Mouse (Mus musculus): ENCODE data around the gene Efcab12.

The Efcab12 gene

GRCm38 (mm10) chr6:115838745-115839144 lies 533 bp upstream of the Efcab12 start:
- no peak for DNase-seq

GRCm38 (mm10) chr6:115833861-115834260 lies 4.4 kb downstream of the Efcab12 start:
- no peak for DNase-seq

DNA sequence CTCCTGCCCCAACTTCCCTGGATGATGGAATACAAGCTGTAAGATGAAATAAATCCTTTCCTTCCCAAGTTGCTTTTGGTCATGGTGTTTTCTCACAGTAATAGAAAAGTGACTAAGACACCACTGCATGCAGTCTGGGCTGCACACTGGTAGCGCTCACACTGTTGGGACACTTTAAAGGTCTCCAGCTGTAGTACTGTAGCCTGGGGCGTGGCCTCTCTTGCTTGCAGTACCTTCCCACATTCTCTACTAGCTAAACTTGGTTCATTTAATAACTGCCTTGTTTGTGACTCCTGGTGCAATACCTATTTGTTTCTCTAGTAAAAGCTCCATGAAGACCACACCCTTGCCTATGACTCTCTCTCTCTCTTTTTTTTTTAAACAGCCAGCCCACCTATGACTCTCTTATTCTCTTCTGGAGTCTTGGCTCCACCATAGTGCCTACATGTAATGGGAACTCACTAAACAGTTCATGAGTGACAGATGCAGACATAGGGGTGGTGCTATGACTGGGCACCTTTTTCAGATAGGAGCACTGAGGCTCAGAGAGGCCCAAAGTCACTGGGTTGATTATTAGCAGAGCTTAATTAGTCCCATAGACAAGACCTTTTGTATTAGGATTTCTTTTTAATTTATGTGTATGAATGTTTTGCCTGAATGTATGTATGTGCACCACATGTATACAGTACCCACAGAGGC lies 5.9 kb downstream of the Efcab12 start:
- no peak for DNase-seq

GRCm38 (mm10) chr6:115830779-115831601 lies 7.2 kb downstream of the Efcab12 start:
- DNase-seq: no peak

- DNase-seq: peak; percentile 65 to 82
Observed at GRCm38 (mm10) chr6:115823850-115824464, 14.3 kb downstream of the Efcab12 start.

DNA sequence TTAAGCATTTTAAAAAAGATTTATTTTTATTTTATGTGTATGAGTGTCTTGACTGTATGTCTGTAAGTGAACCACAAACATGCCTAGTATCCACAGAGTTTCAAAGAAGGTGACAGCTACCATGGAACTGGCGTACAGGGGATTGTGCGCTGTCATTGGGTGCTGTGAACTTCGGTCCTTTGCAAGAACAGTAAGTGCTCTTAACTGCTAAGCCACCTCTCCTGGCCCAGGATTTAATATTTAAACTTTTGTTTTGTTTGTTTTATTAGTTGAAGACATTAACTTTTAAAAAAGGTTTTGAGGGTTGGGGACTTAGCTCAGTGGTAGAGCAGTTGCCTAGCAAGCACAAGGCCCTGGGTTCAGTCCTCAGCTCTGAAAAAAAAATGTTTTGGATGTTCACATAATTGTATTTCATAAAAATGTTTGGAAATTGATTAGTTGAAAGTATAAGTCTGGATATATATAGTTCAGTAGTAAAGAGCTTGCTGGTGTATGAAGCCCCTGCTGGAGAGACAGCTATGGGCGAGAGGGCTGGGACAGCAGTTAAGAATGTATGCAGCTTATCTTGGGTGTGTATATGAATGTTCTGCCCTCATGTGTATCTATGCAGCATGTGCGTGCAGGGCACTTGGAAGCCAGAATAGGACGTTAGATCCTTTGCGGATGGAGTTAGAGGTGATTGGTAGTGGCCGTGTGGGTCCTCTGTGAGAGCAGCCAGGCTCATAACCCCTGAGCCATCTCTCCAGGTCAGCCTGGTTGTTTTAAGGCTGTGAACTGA lies 16.8 kb downstream of the Efcab12 start:
- peak in 1 of 2 experiments; percentile 39 for DNase-seq

DNA sequence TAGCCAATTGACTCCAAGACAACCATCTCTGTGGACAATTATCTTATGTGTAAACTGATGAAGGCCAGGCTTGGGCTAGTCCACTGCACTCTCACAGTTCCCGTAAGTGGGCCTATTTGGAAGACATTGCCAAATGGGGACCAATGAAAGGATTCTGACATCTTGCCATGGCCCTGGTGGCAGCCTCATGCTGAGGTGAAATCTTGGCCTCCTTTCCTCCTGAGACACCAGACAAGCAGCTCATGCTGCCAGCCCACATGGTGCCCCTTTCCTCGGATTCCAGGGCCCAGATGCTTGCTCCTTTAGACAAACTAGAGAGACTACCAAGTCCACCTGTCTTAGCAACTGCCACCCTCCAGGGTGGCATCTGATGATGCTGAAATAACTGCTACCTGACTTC lies 20.1 kb downstream of the Efcab12 start:
- no peak for DNase-seq

DNA sequence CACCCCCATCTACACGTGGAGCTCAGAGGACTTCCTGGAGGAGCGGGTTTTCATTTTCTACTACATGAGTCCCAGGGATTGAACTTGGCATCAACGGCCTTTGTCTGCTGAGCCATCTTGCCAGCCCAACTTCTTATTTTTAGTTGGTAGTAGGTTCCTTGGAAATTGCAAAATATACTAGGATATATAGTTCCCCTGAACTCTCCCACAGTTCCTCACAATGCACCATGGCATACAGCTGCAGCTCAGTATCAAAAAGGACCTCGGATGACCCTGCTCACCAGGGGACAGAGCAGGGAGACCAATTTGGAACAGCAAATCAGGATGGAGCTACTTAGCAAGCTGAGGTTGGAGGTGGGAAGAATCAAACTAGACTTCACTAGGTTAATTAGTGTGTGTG lies 23.2 kb downstream of the Efcab12 start:
- no peak for DNase-seq

DNA sequence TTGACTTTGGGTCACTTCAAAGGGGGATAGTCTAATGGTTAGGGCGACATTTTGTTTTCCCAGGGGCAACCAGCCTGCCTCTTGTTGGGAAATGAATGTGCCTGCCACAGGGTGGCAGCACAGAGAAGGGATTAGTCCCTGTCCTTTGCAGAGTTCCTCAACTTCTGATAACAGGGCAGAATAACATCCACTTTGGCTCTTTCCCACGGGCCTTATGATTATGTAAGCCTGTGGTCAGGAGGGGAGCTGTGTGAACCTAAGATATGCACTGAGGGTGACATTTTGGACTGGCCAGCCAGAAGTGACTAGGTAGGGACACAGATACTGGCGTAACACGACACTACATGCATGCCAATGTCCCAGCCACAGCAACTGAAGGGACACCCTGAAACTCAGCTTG lies 24.1 kb downstream of the Efcab12 start:
- DNase-seq: peak; percentile 68 to 86

DNA sequence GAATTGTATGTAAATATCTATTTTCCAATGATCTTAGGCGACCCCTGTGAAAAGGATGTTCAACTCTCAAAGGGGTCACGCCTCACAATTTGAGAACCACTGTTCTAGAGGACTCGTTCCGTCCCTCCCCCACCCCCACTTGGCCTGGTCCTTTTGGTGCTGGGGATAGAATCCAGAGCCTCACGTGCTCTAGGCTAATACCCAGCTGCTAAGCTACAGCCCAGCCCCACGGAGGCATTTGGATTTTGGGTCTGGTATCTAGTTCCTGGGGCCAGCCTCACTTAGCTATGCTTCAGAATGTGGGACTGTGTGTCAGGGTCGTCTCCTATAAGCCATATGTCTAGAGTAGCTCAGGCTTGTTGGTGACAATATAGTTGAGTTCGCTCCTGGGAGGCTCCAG lies 26.6 kb downstream of the Efcab12 start:
- DNase-seq: no peak

DNA sequence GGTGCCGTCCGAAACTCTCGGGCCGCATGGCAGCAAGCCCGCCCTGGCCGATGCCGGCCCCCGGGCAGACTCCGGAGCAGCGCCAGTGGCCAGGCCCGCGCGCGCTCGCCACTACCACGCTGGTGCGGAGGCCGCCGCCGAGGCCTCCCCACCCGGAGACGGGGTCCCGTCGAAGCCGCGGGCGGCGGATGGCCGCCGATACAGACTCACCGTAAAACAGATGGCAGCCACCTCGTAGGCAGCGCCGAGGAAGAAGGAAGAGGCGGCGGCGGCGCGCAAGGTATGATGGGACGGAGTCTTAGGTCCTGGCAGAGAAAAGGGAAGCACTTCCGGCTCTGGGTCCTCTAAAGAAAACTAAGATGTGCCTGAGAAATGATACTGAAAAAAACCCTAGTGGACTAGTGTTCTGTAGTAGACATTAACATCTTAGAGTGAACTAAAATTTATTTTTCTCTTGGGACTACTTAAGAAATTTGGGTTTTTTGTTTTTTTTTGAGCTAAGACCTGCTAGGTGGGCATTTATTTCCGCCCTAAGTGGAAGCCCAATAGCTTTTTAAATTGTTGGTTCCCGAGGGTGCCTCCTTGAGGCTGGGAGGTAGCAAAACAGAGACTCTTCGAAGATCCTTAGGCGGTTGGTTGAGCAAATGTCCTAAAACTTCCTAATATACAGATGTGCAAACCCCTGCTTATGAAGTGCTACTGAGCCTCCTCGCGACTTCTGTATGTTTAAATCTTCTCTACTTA lies 29.6 kb downstream of the Efcab12 start, which contains the start of gene Rpl32:
Gene Rpl32 (minus strand): TSS at position 260 of the 744 bp plus-strand sequence.
- peak; percentile 90 for DNase-seq

DNA sequence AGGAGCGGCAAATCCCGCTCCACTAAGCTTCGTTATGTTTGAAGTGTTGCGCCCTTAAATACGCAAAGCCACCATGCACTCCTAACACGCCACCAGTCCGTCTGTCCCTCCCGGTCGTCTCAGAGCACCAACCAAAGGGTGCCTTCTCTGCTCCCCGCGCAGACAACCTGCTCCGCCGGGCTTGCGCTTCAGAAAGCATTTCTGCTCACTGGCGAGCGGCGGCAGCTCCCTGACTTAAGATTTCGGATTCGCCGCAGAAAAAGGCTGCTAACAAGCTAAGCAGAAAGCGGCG lies 30.1 kb downstream of the Efcab12 start:
- peak in 1 of 2 experiments; percentile 12 for DNase-seq

DNA sequence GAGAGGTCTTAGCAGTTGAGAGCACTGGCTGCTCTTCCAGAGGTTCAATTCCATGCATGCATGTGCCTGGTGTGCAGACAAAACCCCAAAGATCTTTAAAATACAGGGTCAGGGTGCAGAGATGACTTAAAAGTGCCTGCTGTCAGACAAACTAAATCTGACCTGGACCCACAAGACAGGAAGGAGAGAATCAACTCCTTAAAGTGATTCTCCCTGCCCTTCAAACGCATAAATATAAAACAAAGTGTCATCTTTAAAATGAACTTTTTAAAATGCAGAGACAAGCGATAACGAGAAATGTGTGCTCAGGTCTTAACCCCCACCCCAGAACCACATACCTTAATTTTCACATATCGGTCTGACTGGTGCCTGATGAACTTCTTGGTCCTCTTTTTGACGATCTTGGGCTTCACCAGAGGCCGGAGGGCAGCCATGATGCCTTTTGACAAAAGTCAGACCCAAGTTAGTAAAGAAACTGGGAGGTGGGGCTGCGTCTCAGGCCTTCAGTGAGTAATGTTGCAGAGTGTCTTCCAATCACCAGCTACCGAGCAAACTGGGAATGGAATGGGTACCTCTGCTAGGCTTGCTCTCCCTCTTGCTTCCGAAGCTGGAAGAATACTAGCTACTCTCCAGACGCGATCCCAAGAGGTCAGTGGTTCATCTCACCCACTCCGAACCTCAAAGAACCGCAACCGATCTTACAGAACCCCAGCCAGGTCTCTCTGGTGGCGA lies 30.6 kb downstream of the Efcab12 start:
- DNase-seq: peak in 1 of 2 experiments; percentile 14

DNA sequence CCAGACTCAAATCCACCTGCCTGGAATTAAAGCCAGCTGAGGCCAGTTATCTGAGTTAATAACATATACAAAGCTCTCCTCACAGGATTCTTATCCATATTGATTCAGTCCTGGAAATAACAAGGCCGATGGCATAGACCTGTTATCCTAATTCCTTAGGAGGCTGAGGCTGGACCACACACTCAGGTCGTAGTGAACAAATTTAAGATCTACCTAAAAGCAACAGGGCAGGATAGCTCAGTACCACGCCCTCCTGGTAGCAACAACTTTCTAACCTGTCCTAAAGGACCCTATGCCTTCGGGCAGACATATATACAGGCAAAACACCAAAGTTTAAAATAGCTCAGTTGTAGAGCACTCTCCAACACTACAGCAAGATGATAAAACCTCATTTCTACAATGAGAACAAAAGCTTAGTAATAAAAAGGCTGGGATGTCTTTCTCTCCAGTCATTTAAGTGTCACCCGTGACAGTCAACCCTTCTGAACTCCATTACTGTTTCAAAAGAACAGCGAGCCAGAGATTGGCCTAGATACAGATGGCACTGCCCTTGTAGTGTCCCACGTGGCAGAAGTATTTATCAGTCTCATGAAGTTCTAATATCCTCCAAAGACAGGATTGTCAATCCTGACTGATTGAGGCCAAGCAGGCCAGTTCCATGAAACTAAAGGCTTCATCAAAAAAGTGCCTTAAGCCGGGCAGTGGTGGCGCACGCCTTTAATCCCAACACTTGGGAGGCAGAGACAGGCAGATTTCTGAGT lies 33.6 kb downstream of the Efcab12 start:
- DNase-seq: no peak

- DNase-seq: peak; percentile 79 to 91
Observed at GRCm38 (mm10) chr6:115803541-115804382, 34.5 kb downstream of the Efcab12 start.

DNA sequence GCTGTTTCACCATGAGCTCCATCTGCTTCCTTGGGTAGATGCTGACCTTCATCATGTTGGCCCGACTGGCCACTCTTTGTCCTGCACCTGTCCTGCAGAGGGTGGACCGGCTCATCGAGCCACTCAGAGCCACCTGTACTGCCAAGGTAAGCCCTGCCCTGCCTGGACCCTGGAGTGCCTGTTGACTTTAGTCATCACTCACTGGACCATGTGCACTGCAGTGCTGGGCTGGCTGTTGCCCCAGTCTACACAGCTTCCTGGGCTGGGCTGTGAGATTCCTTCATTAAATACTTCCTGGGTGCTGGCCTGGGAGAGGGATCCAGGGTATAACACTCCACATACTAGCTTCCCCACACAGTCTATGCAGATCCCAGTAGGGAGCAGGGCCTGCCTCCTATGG lies 36.4 kb downstream of the Efcab12 start:
- no peak for DNase-seq

DNA sequence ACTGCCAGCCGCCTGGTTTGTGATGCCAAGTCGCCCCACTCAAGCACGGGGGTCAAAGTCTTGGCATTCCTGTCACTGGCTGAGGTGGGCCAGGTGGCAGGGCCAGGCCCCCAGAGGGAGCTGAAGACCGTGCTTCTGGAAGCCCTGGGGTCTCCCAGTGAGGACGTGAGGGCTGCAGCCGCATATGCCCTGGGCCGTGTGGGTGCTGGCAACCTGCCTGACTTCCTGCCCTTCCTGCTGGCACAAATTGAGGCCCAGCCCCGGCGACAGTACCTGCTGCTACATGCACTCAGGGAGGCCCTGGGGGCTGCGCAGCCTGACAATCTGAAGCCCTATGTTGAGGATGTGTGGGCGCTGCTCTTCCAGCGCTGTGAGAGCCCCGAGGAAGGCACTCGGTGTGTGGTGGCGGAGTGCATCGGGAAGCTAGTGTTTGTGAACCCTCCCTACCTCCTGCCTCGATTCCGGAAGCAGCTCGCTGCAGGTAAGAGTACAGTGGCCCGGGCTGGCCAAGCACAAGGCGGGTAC lies 45.5 kb downstream of the Efcab12 start:
- DNase-seq: peak; percentile 50 to 77

- DNase-seq: peak; percentile 69 to 74
Observed at GRCm38 (mm10) chr6:115791842-115792686, 46.1 kb downstream of the Efcab12 start.

- no peak for DNase-seq
Observed at GRCm38 (mm10) chr6:115791016-115791415, 47.2 kb downstream of the Efcab12 start.

All from kidney, postnatal 36 days (tissue).